Comparison of ENCODE assay signal across 14 mouse cellular contexts in the genomic region with DNA sequence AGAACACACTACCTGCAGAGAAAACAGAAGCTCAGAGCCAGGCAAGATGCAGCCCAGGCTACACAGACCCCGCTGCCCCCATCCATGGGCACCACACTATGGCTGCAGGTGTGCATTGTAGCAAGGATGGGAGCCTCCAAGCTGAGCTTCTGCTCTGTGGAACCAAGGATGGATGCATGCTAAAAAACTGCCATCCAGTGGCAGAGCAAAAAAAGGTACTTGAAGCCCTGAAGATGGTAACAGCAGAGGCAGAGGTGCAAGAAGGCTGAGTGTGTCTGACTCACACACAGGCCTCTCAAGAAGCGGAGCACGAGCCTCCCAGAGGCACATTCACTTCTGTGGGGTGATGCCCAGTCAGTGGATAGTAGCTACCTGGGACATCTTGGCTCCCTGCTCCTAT.
"Had no signal": no experiment of that assay in that cellular context is flagged by ENCODE, and none has a peak within 500 bp of the region (broad histone marks: within the 10 kb centered on the region; RNA-seq: fewer than 3 reads in every experiment).

No protein-coding gene starts in this region.

- H3K9ac ChIP-seq: intestine, embryonic 15.5 days; limb, embryonic 13.5 days; liver, embryonic 14.5 days; midbrain, embryonic 13.5 days; neural tube, embryonic 12.5 days; stomach, embryonic 15.5 days had no signal

- H3K4me1 ChIP-seq: intestine, embryonic 15.5 days; stomach, embryonic 15.5 days had no signal

- H3K9me3 ChIP-seq: intestine, embryonic 15.5 days; limb, embryonic 13.5 days; midbrain, embryonic 13.5 days; neural tube, embryonic 12.5 days; stomach, embryonic 15.5 days had no signal

- H3K27ac ChIP-seq: intestine, embryonic 15.5 days; limb, embryonic 13.5 days; liver, embryonic 14.5 days; midbrain, embryonic 13.5 days; neural tube, embryonic 12.5 days; stomach, embryonic 15.5 days had no signal

- H3K27me3 ChIP-seq: intestine, embryonic 15.5 days; limb, embryonic 13.5 days; midbrain, embryonic 13.5 days; neural tube, embryonic 12.5 days had no signal

- H3K4me2 ChIP-seq: intestine, embryonic 15.5 days; limb, embryonic 13.5 days; midbrain, embryonic 13.5 days; neural tube, embryonic 12.5 days; stomach, embryonic 15.5 days had no signal

- ATAC-seq: intestine, embryonic 15.5 days; midbrain, embryonic 13.5 days had no signal

- H3K36me3 ChIP-seq: intestine, embryonic 15.5 days; limb, embryonic 13.5 days; neural tube, embryonic 12.5 days; stomach, embryonic 15.5 days had no signal

- H3K4me3 ChIP-seq: intestine, embryonic 15.5 days; limb, embryonic 13.5 days; midbrain, embryonic 13.5 days; myocyte; neural tube, embryonic 12.5 days; stomach, embryonic 15.5 days had no signal

- DNase-seq: kidney, adult 18-20 months; kidney, postnatal 10 days; layer of hippocampus, adult 9-11 months; layer of hippocampus, postnatal 36 days; left cerebral cortex, postnatal 4 days; lung, adult 18-20 months; thymus, postnatal 4 days had no signal
